Mouse (Mus musculus) CH12.LX (cell line): Measurements from ENCODE around the gene Mamstr. TPM values are rescaled to one million over a fixed set of nuclear protein-coding genes. Genes with fewer than 3 reads are reported as not detected.

Source experiments
- DNase-seq: peaks from one replicate; pipeline ENCODE4 v3.0.0-alpha.2; 2013; ENCODE audit errors: extremely low read depth
- H3K27ac ChIP-seq: 2 replicates; pipeline ENCODE4 v1.5.1; 2012; ENCODE audit warnings: low read depth, mild to moderate bottlenecking, control low read depth, moderate library complexity; ENCODE audit not compliant: insufficient read depth
- H3K27me3 ChIP-seq: replicated peaks from 2 replicates; pipeline ENCODE3; 2012; ENCODE audit warnings: inconsistent platforms
- H3K36me3 ChIP-seq, 2 experiments: replicated peaks in 1 of 2; 2 replicates each; pipeline versions ENCODE3 to v1.6.1; 2012; ENCODE audit warnings: inconsistent platforms in 1 of 2, low read length in 1 of 2, mild to moderate bottlenecking in 1 of 2, mixed read lengths in 1 of 2, moderate library complexity in 1 of 2; ENCODE audit not compliant: control insufficient read depth in 1 of 2, insufficient read depth in 1 of 2
- H3K4me1 ChIP-seq, 2 experiments: 2 replicates each; pipeline ENCODE4 v1.6.1; 2012; ENCODE audit warnings: inconsistent platforms in 1 of 2, moderate library complexity in 1 of 2; ENCODE audit not compliant: insufficient read depth in 2 of 2, control insufficient read depth in 1 of 2
- H3K4me2 ChIP-seq: 2 replicates; pipeline ENCODE4 v1.6.1; 2012; ENCODE audit warnings: low read depth, mild to moderate bottlenecking, control low read depth; ENCODE audit not compliant: poor library complexity, insufficient read depth, severe bottlenecking
- H3K4me3 ChIP-seq, 3 experiments: fragments of 150-350 bp in 1 of 3; sonication (generic) in 1 of 3; replicated peaks in 1 of 3; 2 replicates each; pipeline versions ENCODE3 to v1.5.1; 2011 to 2012; ENCODE audit warnings: low read depth in 2 of 3, low read length in 2 of 3, mild to moderate bottlenecking in 2 of 3, moderate library complexity in 2 of 3, control low read depth in 1 of 3, improper control_type of control experiment in 1 of 3, inconsistent platforms in 1 of 3, mixed read lengths in 1 of 3; ENCODE audit not compliant: poor library complexity in 1 of 3
- H3K79me2 ChIP-seq: replicated peaks from 2 replicates; pipeline ENCODE4 v1.6.1; 2012; ENCODE audit warnings: mild to moderate bottlenecking, moderate library complexity; ENCODE audit not compliant: control insufficient read depth, poor library complexity, insufficient read depth, severe bottlenecking; ENCODE audit errors: extremely low read depth
- H3K9ac ChIP-seq: 2 replicates; pipeline ENCODE4 v1.6.1; 2012; ENCODE audit warnings: low read depth, mild to moderate bottlenecking, control low read depth, moderate library complexity; ENCODE audit not compliant: insufficient read depth
- H3K9me3 ChIP-seq: replicated peaks from 2 replicates; pipeline ENCODE3; 2012; ENCODE audit warnings: low read length, inconsistent platforms, mixed read lengths
- CHD2 ChIP-seq: IDR thresholded peaks from 2 replicates; pipeline ENCODE4 v1.6.1; 2011; ENCODE audit warnings: low read length, improper control_type of control experiment
- CTCF ChIP-seq, 2 experiments: IDR thresholded peaks in 1 of 2; conservative IDR thresholded peaks in 1 of 2; 2 replicates each; pipeline ENCODE4 v1.5.1; 2011 to 2012; ENCODE audit warnings: low read depth in 2 of 2, low read length in 2 of 2, improper control_type of control experiment in 1 of 2, inconsistent platforms in 1 of 2, mild to moderate bottlenecking in 1 of 2, moderate library complexity in 1 of 2
- E2F4 ChIP-seq: IDR thresholded peaks from 2 replicates; pipeline ENCODE4 v1.6.1; 2011; ENCODE audit warnings: low read depth, low read length, improper control_type of control experiment; ENCODE audit not compliant: insufficient replicate concordance
- ELF1 ChIP-seq: IDR thresholded peaks from 2 replicates; pipeline ENCODE4 v1.6.1; 2014; ENCODE audit warnings: low read depth, mild to moderate bottlenecking, inconsistent platforms, low read length, improper control_type of control experiment
- EP300 ChIP-seq: IDR thresholded peaks from 2 replicates; pipeline ENCODE4 v1.6.1; 2011; ENCODE audit warnings: low read length, improper control_type of control experiment
- ETS1 ChIP-seq: conservative IDR thresholded peaks from 2 replicates; pipeline ENCODE4 v1.6.1; 2012; ENCODE audit warnings: low read depth, mild to moderate bottlenecking, inconsistent platforms, low read length, improper control_type of control experiment, moderate library complexity
- GABPA ChIP-seq: IDR thresholded peaks from 2 replicates; pipeline ENCODE4 v1.6.1; 2012; ENCODE audit warnings: low read depth, low read length, improper control_type of control experiment, inconsistent platforms; ENCODE audit not compliant: insufficient replicate concordance
- HCFC1 ChIP-seq: IDR thresholded peaks from 2 replicates; pipeline ENCODE4 v1.6.1; 2012; ENCODE audit warnings: low read depth, mild to moderate bottlenecking, inconsistent platforms, low read length, improper control_type of control experiment
- IRF4 ChIP-seq: IDR thresholded peaks from 2 replicates; pipeline ENCODE4 v1.6.1; 2014; ENCODE audit warnings: low read depth, mild to moderate bottlenecking, inconsistent platforms, low read length, improper control_type of control experiment
- JUN ChIP-seq: IDR thresholded peaks from 2 replicates; pipeline ENCODE4 v1.6.1; 2011; ENCODE audit warnings: low read depth, mild to moderate bottlenecking, low read length, improper control_type of control experiment, moderate library complexity; ENCODE audit not compliant: insufficient read depth
- JUND ChIP-seq: conservative IDR thresholded peaks from 2 replicates; pipeline ENCODE4 v1.6.1; 2011; ENCODE audit warnings: low read depth, low read length, improper control_type of control experiment
- MAX ChIP-seq: IDR thresholded peaks from 2 replicates; pipeline ENCODE4 v1.6.1; 2011; ENCODE audit warnings: low read length, improper control_type of control experiment
- MEF2A ChIP-seq: IDR thresholded peaks from 2 replicates; pipeline ENCODE4 v1.6.1; 2014; ENCODE audit warnings: low read depth, mild to moderate bottlenecking, inconsistent platforms, low read length, improper control_type of control experiment, borderline replicate concordance
- MYC ChIP-seq: IDR thresholded peaks from 2 replicates; pipeline ENCODE4 v1.6.1; 2011; ENCODE audit warnings: low read depth, mild to moderate bottlenecking, improper control_type of control experiment, low read length
- NELFE ChIP-seq: IDR thresholded peaks from 2 replicates; pipeline ENCODE4 v1.6.1; 2011; ENCODE audit warnings: low read depth, low read length, improper control_type of control experiment
- TBP ChIP-seq: conservative IDR thresholded peaks from 2 replicates; pipeline ENCODE4 v1.6.1; 2011; ENCODE audit warnings: low read depth, low read length, improper control_type of control experiment
- TCF12 ChIP-seq: IDR thresholded peaks from 2 replicates; pipeline ENCODE4 v1.6.1; 2014; ENCODE audit warnings: low read depth, mild to moderate bottlenecking, inconsistent platforms, low read length, improper control_type of control experiment
- UBTF ChIP-seq: IDR thresholded peaks from 2 replicates; pipeline ENCODE4 v1.6.1; 2012; ENCODE audit warnings: low read depth, mild to moderate bottlenecking, inconsistent platforms, low read length, improper control_type of control experiment, moderate library complexity
- USF2 ChIP-seq: conservative IDR thresholded peaks from 2 replicates; pipeline ENCODE4 v1.6.1; 2011; ENCODE audit warnings: low read depth, low read length, improper control_type of control experiment
- ZKSCAN1 ChIP-seq: IDR thresholded peaks from 2 replicates; pipeline ENCODE4 v1.6.1; 2012; ENCODE audit warnings: low read depth, inconsistent platforms, low read length, improper control_type of control experiment, borderline replicate concordance
- ZNF384 ChIP-seq: IDR thresholded peaks from 2 replicates; pipeline ENCODE4 v1.6.1; 2012; ENCODE audit warnings: low read depth, low read length, improper control_type of control experiment, inconsistent platforms
- dilution Hi-C: fragments of 300-500 bp; cut with MboI; formaldehyde crosslinking; loops from 2 replicates; pipeline ENCODE4 v1.14.3; 2020; ENCODE audit warnings: low sequenced_read_pairs; ENCODE audit not compliant: extremely low pct_unique_long_range_greater_than_20kb, extremely low pct_ligation_motif_present
- in situ Hi-C: fragments of 300-500 bp; cut with MboI; formaldehyde crosslinking; loops from 3 replicates; pipeline ENCODE4 v1.14.3; 2019; ENCODE audit warnings: low sequenced_read_pairs, low pct_ligation_motif_present, low pct_unique_long_range_greater_than_20kb, mixed read lengths
- polyA plus RNA-seq: library from polyadenylated mRNA; unstranded; fragments of >175 nt; gene quantifications from 2 replicates; pipeline ENCODE4 v1.2.1, GENCODE M21; 2012; ENCODE audit warnings: low read depth; ENCODE audit not compliant: insufficient read length
- total RNA-seq, 2 experiments: library from RNA; depleted of rRNA; stranded (reverse); fragments of 300-350 nt in 1 of 2; fragments of >200 nt in 1 of 2; gene quantifications; 2 replicates each; pipeline ENCODE4 v1.2.3; 2012 to 2014

The Mamstr gene
- total and polyA plus RNA-seq, 3 experiments, result 0.17 to 0.31 TPM; not detected in 1

DNA sequence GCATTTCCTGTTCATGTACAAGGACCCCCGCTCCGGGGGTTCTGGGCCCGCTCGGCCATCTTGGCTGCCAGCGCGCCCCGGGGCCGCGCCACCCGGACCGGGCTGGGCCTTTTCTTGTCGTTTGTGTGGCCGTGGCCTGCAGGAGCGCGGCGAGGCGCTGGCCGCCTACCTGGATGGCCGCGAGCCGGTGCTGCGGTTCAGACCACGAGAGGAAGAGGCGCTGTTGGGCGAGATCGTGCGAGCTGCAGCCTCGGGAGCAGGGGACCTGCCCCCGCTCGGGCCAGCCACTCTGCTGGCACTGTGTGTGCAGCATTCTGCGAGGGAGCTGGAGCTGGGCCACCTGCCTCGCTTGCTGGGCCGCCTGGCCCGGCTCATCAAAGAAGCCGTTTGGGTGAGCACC lies 7.3 kb upstream of the Mamstr start:
- no peak overlapping the region for H3K4me3 ChIP-seq
- no peaks in the 10 kb centered on the region for H3K27me3 ChIP-seq
- H3K36me3 ChIP-seq, result peaks cover 0 to 24% of the 10 kb centered on the region in 2 experiments
- in situ Hi-C loops (no loop called here), dilution Hi-C loops (no loop called here)
- no peak overlapping the region for H3K9ac ChIP-seq
- DNase-seq, result no peak
- H3K79me2 ChIP-seq, result no peaks in the 10 kb centered on the region
- H3K27ac ChIP-seq, result no peak overlapping the region
- no peak overlapping the region for H3K4me2 ChIP-seq
- H3K4me1 ChIP-seq, result peaks cover 13 to 31% of the 10 kb centered on the region in 2 experiments
- peaks cover 36% of the 10 kb centered on the region for H3K9me3 ChIP-seq
- no peak for TF ChIP-seq CTCF (conservative IDR thresholded peaks at IDR 0.05 in 1 of 2, IDR thresholded peaks at IDR 0.05 in 1 of 2; ENCODE audit: low read depth in 2 of 2, low read length in 2 of 2)
- TF ChIP-seq USF2, result no peak
- TF ChIP-seq JUND, result no peak

DNA sequence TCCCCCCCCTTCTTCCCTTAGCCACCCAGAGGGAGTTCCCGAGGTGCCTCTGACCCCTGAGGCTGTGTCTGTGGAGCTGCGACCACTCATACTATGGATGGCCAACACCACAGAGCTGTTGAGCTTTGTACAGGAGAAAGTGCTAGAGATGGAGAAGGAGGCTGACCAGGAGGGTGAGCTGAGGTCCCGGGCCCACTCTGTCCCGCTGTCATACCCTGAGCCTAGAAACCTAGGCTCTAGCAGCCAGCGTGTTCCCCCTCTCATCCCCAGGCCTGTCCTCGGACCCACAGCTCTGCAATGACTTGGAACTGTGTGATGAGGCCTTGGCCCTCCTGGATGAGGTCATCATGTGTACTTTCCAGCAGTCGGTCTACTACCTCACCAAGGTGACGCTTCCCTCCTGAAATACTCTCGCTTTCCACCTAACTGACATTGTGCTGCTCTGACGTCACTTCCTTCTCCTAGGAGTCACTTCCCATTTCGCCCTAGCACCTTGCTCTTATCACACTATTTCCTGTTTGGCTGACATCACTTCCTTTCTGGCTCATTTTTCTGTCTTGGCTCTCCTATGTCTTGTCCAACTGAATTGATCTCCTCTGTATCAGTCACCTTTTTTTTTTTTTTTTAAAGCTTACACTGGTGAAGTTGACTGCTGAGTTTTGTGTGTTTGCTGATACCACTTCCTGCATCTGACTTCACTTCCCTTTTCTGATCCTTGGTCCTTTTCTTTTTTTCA lies 4.7 kb upstream of the Mamstr start:
- peak; percentile 80 for DNase-seq
- in situ Hi-C loops, result loop anchor here (5.0 kb wide), 1 partner anchor 47 kb away; the partner anchor contains the start of gene Ntn5

More for the DNA sequence above, 4.7 kb upstream of the Mamstr start:
- TF ChIP-seq CHD2 (no peak), EP300 (no peak), JUND (peak; percentile 80), JUN (peak; percentile 90), MEF2A (peak; percentile 79), MYC (0 out of 2 replicates have a peak, but pooled peaks have one; percentile 34), ELF1 (peak; percentile 66), MAX (no peak), ZKSCAN1 (no peak), E2F4 (0 out of 2 replicates have a peak, but pooled peaks have one; percentile 46), ZNF384 (peak; percentile 64), ETS1 (peak; percentile 76), TBP (0 out of 2 replicates have a peak, but pooled peaks have one; percentile 35), TCF12 (0 out of 2 replicates have a peak, but pooled peaks have one; percentile 13), UBTF (no peak), NELFE (no peak), GABPA (peak; percentile 53; the same call in 1 of the 2 replicates), HCFC1 (peak; percentile 58), IRF4 (peak; percentile 60)
- TF ChIP-seq, all 38 proteins: peak for 13
- peaks cover 0 to 25% of the 10 kb centered on the region in 2 experiments for H3K36me3 ChIP-seq
- H3K27ac ChIP-seq, result peak overlapping the region; percentile 41
- no peak overlapping the region for H3K9ac ChIP-seq
- dilution Hi-C loops, result no loop called here
- no peaks in the 10 kb centered on the region for H3K27me3 ChIP-seq
- peaks cover 14 to 57% of the 10 kb centered on the region in 2 experiments for H3K4me1 ChIP-seq
- H3K79me2 ChIP-seq, result no peaks in the 10 kb centered on the region
- no peak overlapping the region for H3K4me2 ChIP-seq
- H3K4me3 ChIP-seq, result peak overlapping the region in 1 of 3 experiments; percentile 0
- peaks cover 23% of the 10 kb centered on the region for H3K9me3 ChIP-seq
